Mouse (Mus musculus): Measurements from ENCODE around the gene Sh3bp4. TPM values are rescaled to one million over a fixed set of nuclear protein-coding genes. Genes with fewer than 3 reads are reported as not detected.

Gene Sh3bp4
- 1.7 and 2.3 TPM in 2 replicates for polyA plus RNA-seq (2016; fragmentation: Nextera tagmentation; extraction: Ambion mirVana)

- peak within 1 kb of the TSS; percentile 57 for H3K9ac ChIP-seq
- peaks cover 26% of the 10 kb centered on the region for H3K4me1 ChIP-seq
- peak; percentile 92 for ATAC-seq
- no peaks in the 10 kb centered on the region for H3K9me3 ChIP-seq (replicated peaks)
- H3K36me3 ChIP-seq, result no peaks in the 10 kb centered on the region
- under 1% methylated on average over 62 of the region's 63 CpGs for WGBS (ENCODE audit: insufficient replicate concordance)
- peaks cover 46% of the 10 kb centered on the region for H3K27me3 ChIP-seq (replicated peaks)
- H3K4me3 ChIP-seq, result peak within 1 kb of the TSS; percentile 66
- H3K4me2 ChIP-seq, result peak within 1 kb of the TSS; percentile 90
- no peak within 1 kb of the TSS for H3K27ac ChIP-seq
Observed at GRCm38 (mm10) chr1:89070103-89070700, at the start of gene Sh3bp4. TSS of gene Sh3bp4 (plus strand) at chr1:89070415.

- Histone ChIP-seq H3K36me3 (no peaks in the 10 kb centered on the region), H3K4me3 (no peak overlapping the region), H3K9ac (no peak overlapping the region), H3K9me3 (replicated peaks) (no peaks in the 10 kb centered on the region), H3K27me3 (replicated peaks) (no peaks in the 10 kb centered on the region), H3K27ac (no peak overlapping the region), H3K4me1 (no peaks in the 10 kb centered on the region), H3K4me2 (no peak overlapping the region)
- ATAC-seq, result no peak
- WGBS (ENCODE audit: insufficient replicate concordance), result 64% methylated on average over 7 of the region's 7 CpGs
Observed at GRCm38 (mm10) chr1:89022997-89023396, 47.2 kb upstream of the Sh3bp4 start.

GRCm38 (mm10) chr1:89024696-89025612 is 45.3 kb upstream of the Sh3bp4 start:
- no peak overlapping the region for H3K9ac ChIP-seq
- 66% methylated on average over 9 of the region's 9 CpGs for WGBS (ENCODE audit: insufficient replicate concordance)

GRCm38 (mm10) chr1:89026040-89026439 is 44.2 kb upstream of the Sh3bp4 start:
- no peaks in the 10 kb centered on the region for H3K4me1 ChIP-seq
- no peaks in the 10 kb centered on the region for H3K27me3 ChIP-seq (replicated peaks)
- H3K27ac ChIP-seq, result no peak overlapping the region
- H3K9me3 ChIP-seq (replicated peaks), result no peaks in the 10 kb centered on the region
- H3K4me2 ChIP-seq, result no peak overlapping the region
- H3K4me3 ChIP-seq, result no peak overlapping the region
- WGBS (ENCODE audit: insufficient replicate concordance), result 73% methylated on average over 1 of the region's 1 CpGs
- ATAC-seq, result no peak
- H3K36me3 ChIP-seq, result no peaks in the 10 kb centered on the region
- no peak overlapping the region for H3K9ac ChIP-seq

More at GRCm38 (mm10) chr1:89024696-89025612, 45.3 kb upstream of the Sh3bp4 start:
- ATAC-seq, result no peak; the same call in 1 of the 2 replicates
- no peaks in the 10 kb centered on the region for H3K27me3 ChIP-seq (replicated peaks)
- no peaks in the 10 kb centered on the region for H3K4me1 ChIP-seq
- no peaks in the 10 kb centered on the region for H3K36me3 ChIP-seq
- no peak overlapping the region for H3K4me3 ChIP-seq
- H3K4me2 ChIP-seq, result no peak overlapping the region
- no peak overlapping the region for H3K27ac ChIP-seq
- H3K9me3 ChIP-seq (replicated peaks), result no peaks in the 10 kb centered on the region

- Histone ChIP-seq H3K27me3 (replicated peaks) (no peaks in the 10 kb centered on the region), H3K9me3 (replicated peaks) (no peaks in the 10 kb centered on the region), H3K4me1 (no peaks in the 10 kb centered on the region), H3K27ac (no peak overlapping the region), H3K4me2 (no peak overlapping the region), H3K4me3 (no peak overlapping the region), H3K36me3 (no peaks in the 10 kb centered on the region), H3K9ac (no peak overlapping the region)
- no peak for ATAC-seq
- WGBS (ENCODE audit: insufficient replicate concordance), result 68% methylated on average over 11 of the region's 11 CpGs
Observed at GRCm38 (mm10) chr1:89029136-89029927, 40.9 kb upstream of the Sh3bp4 start.

- no peak overlapping the region for H3K4me2 ChIP-seq
Observed at GRCm38 (mm10) chr1:89033661-89034060, 36.6 kb upstream of the Sh3bp4 start.

GRCm38 (mm10) chr1:89034061-89034460 is 36.2 kb upstream of the Sh3bp4 start:
- no peaks in the 10 kb centered on the region for H3K9me3 ChIP-seq (replicated peaks)
- no peak overlapping the region for H3K9ac ChIP-seq
- H3K4me3 ChIP-seq, result no peak overlapping the region
- no peaks in the 10 kb centered on the region for H3K36me3 ChIP-seq
- no peaks in the 10 kb centered on the region for H3K27me3 ChIP-seq (replicated peaks)
- no peak overlapping the region for H3K27ac ChIP-seq
- WGBS (ENCODE audit: insufficient replicate concordance), result 68% methylated on average over 4 of the region's 4 CpGs
- H3K4me1 ChIP-seq, result no peaks in the 10 kb centered on the region
- H3K4me2 ChIP-seq, result no peak overlapping the region
- ATAC-seq, result no peak

More at GRCm38 (mm10) chr1:89033661-89034060, 36.6 kb upstream of the Sh3bp4 start:
- Histone ChIP-seq H3K27ac (no peak overlapping the region), H3K9ac (no peak overlapping the region), H3K4me1 (no peaks in the 10 kb centered on the region), H3K36me3 (no peaks in the 10 kb centered on the region), H3K4me3 (no peak overlapping the region), H3K27me3 (replicated peaks) (no peaks in the 10 kb centered on the region), H3K9me3 (replicated peaks) (no peaks in the 10 kb centered on the region)
- ATAC-seq, result no peak
- 71% methylated on average over 8 of the region's 8 CpGs for WGBS (ENCODE audit: insufficient replicate concordance)

GRCm38 (mm10) chr1:89035115-89035514 is 35.1 kb upstream of the Sh3bp4 start:
- ATAC-seq, result no peak
- no peak overlapping the region for H3K4me3 ChIP-seq
- no peaks in the 10 kb centered on the region for H3K27me3 ChIP-seq (replicated peaks)
- no peak overlapping the region for H3K4me2 ChIP-seq
- no peaks in the 10 kb centered on the region for H3K4me1 ChIP-seq
- no peaks in the 10 kb centered on the region for H3K36me3 ChIP-seq
- H3K9me3 ChIP-seq (replicated peaks), result no peaks in the 10 kb centered on the region
- WGBS (ENCODE audit: insufficient replicate concordance), result 75% methylated on average over 5 of the region's 5 CpGs
- no peak overlapping the region for H3K27ac ChIP-seq
- no peak overlapping the region for H3K9ac ChIP-seq

GRCm38 (mm10) chr1:89039836-89040235 is 30.4 kb upstream of the Sh3bp4 start:
- no peak overlapping the region for H3K9ac ChIP-seq
- no peaks in the 10 kb centered on the region for H3K36me3 ChIP-seq
- ATAC-seq, result no peak
- no peaks in the 10 kb centered on the region for H3K27me3 ChIP-seq (replicated peaks)
- no peaks in the 10 kb centered on the region for H3K4me1 ChIP-seq
- H3K27ac ChIP-seq, result no peak overlapping the region
- H3K9me3 ChIP-seq (replicated peaks), result no peaks in the 10 kb centered on the region
- no peak overlapping the region for H3K4me3 ChIP-seq
- 47% methylated on average over 2 of the region's 2 CpGs for WGBS (ENCODE audit: insufficient replicate concordance)
- H3K4me2 ChIP-seq, result no peak overlapping the region

GRCm38 (mm10) chr1:89041290-89041689 is 28.9 kb upstream of the Sh3bp4 start:
- Histone ChIP-seq H3K9me3 (replicated peaks) (no peaks in the 10 kb centered on the region), H3K27me3 (replicated peaks) (no peaks in the 10 kb centered on the region), H3K27ac (no peak overlapping the region), H3K4me3 (no peak overlapping the region), H3K4me2 (no peak overlapping the region), H3K9ac (no peak overlapping the region), H3K36me3 (no peaks in the 10 kb centered on the region), H3K4me1 (no peaks in the 10 kb centered on the region)
- no peak for ATAC-seq
- 43% methylated on average over 5 of the region's 5 CpGs for WGBS (ENCODE audit: insufficient replicate concordance)

- ATAC-seq, result no peak
- 52% methylated on average over 4 of the region's 4 CpGs for WGBS (ENCODE audit: insufficient replicate concordance)
Observed at GRCm38 (mm10) chr1:89042081-89042480, 28.1 kb upstream of the Sh3bp4 start.

GRCm38 (mm10) chr1:89042956-89043355 is 27.3 kb upstream of the Sh3bp4 start:
- 56% methylated on average over 10 of the region's 10 CpGs for WGBS (ENCODE audit: insufficient replicate concordance)
- Histone ChIP-seq H3K4me3 (no peak overlapping the region), H3K27ac (no peak overlapping the region), H3K9ac (no peak overlapping the region), H3K4me1 (no peaks in the 10 kb centered on the region), H3K36me3 (no peaks in the 10 kb centered on the region), H3K4me2 (no peak overlapping the region), H3K9me3 (replicated peaks) (no peaks in the 10 kb centered on the region), H3K27me3 (replicated peaks) (no peaks in the 10 kb centered on the region)
- ATAC-seq, result no peak

More at GRCm38 (mm10) chr1:89042081-89042480, 28.1 kb upstream of the Sh3bp4 start:
- H3K9me3 ChIP-seq (replicated peaks), result no peaks in the 10 kb centered on the region
- H3K36me3 ChIP-seq, result no peaks in the 10 kb centered on the region
- H3K9ac ChIP-seq, result no peak overlapping the region
- H3K27me3 ChIP-seq (replicated peaks), result no peaks in the 10 kb centered on the region
- H3K4me3 ChIP-seq, result no peak overlapping the region
- no peak overlapping the region for H3K4me2 ChIP-seq
- H3K27ac ChIP-seq, result no peak overlapping the region
- no peaks in the 10 kb centered on the region for H3K4me1 ChIP-seq

All from liver, embryonic 12.5 days (tissue).